Mouse (Mus musculus): ENCODE measurements around the gene Olfr506. TPM values are rescaled to one million over a fixed set of nuclear protein-coding genes. Genes with fewer than 3 reads are reported as not detected.
"Not testable (repeated sequence)": the region's sequence is repeated elsewhere in the genome, so short reads cannot be mapped to it uniquely, and the experiment has no call there.

The Olfr506 gene
- polyA plus RNA-seq (2014; fragmentation: Nextera tagmentation; extraction: Ambion mirVana) = not detected in 2 replicates

DNA sequence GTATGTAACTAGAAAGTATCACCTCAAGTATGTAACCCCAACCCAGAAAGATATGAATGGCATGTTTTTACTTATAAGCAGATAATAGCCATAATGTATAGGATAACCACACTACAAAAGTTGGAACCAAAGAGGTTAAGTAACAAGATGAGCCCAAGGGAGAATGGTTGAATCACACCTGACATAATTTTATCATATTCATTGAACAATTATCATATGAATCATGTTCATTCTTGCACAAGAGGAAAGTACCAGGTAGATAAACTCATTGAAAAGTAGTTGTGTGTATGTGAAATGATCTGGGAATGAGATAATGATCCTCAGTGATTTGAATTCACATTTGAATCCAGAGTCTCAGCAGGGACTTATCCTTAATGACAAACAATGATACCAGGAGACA, at the start of gene Olfr506:
Gene Olfr506, plus strand, starts transcription at position 301 of the 400 bp plus-strand sequence.
- Histone ChIP-seq H3K9ac (replicated peaks; ENCODE audit: low read depth, low read length) (no peak within 1 kb of the TSS), H3K36me3 (ENCODE audit: control insufficient read depth, insufficient read depth, low read length) (no peaks in the 10 kb centered on the region), H3K4me3 (ENCODE audit: low read depth, low read length) (no peak within 1 kb of the TSS), H3K27me3 (ENCODE audit: control insufficient read depth, insufficient read depth, low read length) (no peaks in the 10 kb centered on the region), H3K4me1 (ENCODE audit: control insufficient read depth, insufficient read depth, low read length) (no peaks in the 10 kb centered on the region), H3K9me3 (ENCODE audit: control insufficient read depth, low read length) (no peaks in the 10 kb centered on the region), H3K27ac (ENCODE audit: low read depth, low read length) (no peak within 1 kb of the TSS), H3K4me2 (ENCODE audit: low read depth, low read length) (no peak within 1 kb of the TSS)
- ATAC-seq (ENCODE audit: low read depth) = no peak

DNA sequence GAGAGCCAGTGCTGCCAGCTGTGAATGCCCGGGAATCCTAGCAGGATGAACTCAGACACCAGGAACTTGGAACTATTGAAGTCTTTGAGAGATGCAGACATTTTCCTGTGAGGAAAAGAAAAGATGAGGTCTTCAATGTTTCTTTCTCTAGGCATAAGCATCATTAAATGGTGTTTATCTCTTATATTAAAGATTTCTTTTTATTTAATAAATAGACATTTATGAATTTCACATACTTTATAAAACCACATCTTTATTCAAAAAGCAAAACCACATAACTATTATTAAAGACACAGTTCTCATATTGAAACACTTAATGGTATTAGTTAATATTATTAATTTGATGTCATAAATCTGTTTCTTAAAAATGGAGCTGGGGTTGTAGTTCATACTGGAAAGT, 44.9 kb upstream of the Olfr506 start, which contains the start of gene Olfr504:
Gene Olfr504, minus strand, starts transcription at position 101 of the 400 bp plus-strand sequence.
- ATAC-seq (ENCODE audit: low read depth) = no peak
- no peaks in the 10 kb centered on the region for H3K9me3 ChIP-seq (ENCODE audit: control insufficient read depth, low read length)
- no peak within 1 kb of the TSS for H3K9ac ChIP-seq (replicated peaks; ENCODE audit: low read depth, low read length)
- no peak within 1 kb of the TSS for H3K4me2 ChIP-seq (ENCODE audit: low read depth, low read length)
- no peaks in the 10 kb centered on the region for H3K36me3 ChIP-seq (ENCODE audit: control insufficient read depth, insufficient read depth, low read length)
- H3K27me3 ChIP-seq (ENCODE audit: control insufficient read depth, insufficient read depth, low read length) = no peaks in the 10 kb centered on the region
- H3K4me3 ChIP-seq (ENCODE audit: low read depth, low read length) = no peak within 1 kb of the TSS
- H3K27ac ChIP-seq (ENCODE audit: low read depth, low read length) = no peak within 1 kb of the TSS
- no peaks in the 10 kb centered on the region for H3K4me1 ChIP-seq (ENCODE audit: control insufficient read depth, insufficient read depth, low read length)
- WGBS = 96% methylated on average over 1 of the region's 1 CpGs

DNA sequence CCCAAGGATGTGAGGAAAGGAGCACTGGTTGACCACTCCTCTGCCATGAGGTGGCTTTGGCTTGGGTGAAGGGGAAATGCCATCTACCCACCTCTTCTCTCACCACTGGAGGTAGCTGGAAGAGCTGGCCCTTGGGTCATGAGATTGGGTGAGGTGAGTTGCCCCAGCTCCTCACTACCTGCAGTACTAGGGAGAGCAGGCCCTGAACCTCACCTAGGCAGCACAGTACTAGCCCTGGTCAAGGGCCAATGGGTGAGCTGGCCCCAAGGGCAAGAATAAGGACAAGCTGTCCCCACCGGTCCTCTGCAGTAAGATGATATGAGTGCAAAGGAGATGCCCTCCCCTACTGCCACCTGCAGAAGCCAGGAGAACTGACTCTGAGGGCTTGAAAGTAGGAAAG, 20.8 kb upstream of the Olfr506 start:
- no peak for ATAC-seq (ENCODE audit: low read depth)
- no peak overlapping the region for H3K9ac ChIP-seq (replicated peaks; ENCODE audit: low read depth, low read length)
- no peaks in the 10 kb centered on the region for H3K36me3 ChIP-seq (ENCODE audit: control insufficient read depth, insufficient read depth, low read length)
- no peak overlapping the region for H3K4me3 ChIP-seq (ENCODE audit: low read depth, low read length)
- no peaks in the 10 kb centered on the region for H3K9me3 ChIP-seq (ENCODE audit: control insufficient read depth, low read length)
- WGBS = 89% methylated on average over 1 of the region's 1 CpGs
- H3K4me1 ChIP-seq (ENCODE audit: control insufficient read depth, insufficient read depth, low read length) = no peaks in the 10 kb centered on the region
- no peak overlapping the region for H3K27ac ChIP-seq (ENCODE audit: low read depth, low read length)
- H3K27me3 ChIP-seq (ENCODE audit: control insufficient read depth, insufficient read depth, low read length) = no peaks in the 10 kb centered on the region
- H3K4me2 ChIP-seq (ENCODE audit: low read depth, low read length) = no peak overlapping the region

DNA sequence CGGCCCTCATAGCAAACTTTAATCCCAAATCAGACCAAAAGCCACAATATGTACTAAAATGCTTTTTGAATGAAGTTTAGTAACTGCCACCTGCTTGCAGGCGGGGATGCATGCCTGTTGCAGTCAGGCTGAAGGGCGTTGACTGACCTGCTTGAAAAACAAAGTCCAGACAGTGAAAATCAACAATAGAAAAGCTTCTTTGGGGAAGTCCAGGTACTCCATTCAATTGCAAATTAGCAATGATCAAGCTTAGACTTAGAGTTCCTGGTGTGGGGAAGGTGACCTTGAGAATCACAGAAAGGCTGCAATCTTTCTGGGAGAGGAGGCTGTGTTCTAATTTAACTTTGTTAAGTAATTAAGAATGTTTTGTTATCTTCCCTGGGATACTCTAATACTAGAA, 8.7 kb upstream of the Olfr506 start:
- not testable (repeated sequence) for H3K4me1 ChIP-seq (ENCODE audit: control insufficient read depth, insufficient read depth, low read length); ATAC-seq (ENCODE audit: low read depth); H3K4me3 ChIP-seq (ENCODE audit: low read depth, low read length); H3K9me3 ChIP-seq (ENCODE audit: control insufficient read depth, low read length); H3K9ac ChIP-seq (replicated peaks; ENCODE audit: low read depth, low read length); H3K36me3 ChIP-seq (ENCODE audit: control insufficient read depth, insufficient read depth, low read length); H3K27ac ChIP-seq (ENCODE audit: low read depth, low read length); H3K27me3 ChIP-seq (ENCODE audit: control insufficient read depth, insufficient read depth, low read length); H3K4me2 ChIP-seq (ENCODE audit: low read depth, low read length)
- WGBS = 85% methylated on average over 3 of the region's 3 CpGs

DNA sequence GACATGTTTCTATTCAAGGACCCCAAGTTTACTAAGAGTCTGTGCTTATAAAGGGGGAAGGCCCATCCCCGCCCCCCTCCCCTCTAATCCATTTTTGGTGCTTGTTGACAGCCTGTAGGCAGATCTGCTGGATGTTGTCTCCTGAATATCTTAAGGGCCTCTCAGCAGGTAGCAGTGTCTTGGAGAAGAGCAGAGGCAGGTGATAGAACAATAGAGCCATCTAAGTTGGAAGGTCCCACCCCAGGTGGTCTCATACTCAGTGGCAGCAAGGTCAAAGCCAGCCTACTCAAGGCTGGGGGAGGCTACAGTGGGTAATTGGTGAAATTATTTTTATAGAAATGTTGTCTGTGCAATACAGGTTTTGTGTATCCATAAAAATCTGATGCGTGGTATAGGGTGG, 3.5 kb downstream of the Olfr506 start:
- 90% methylated on average over 2 of the region's 2 CpGs for whole genome bisulfite sequencing
- no peaks in the 10 kb centered on the region for H3K9me3 ChIP-seq (ENCODE audit: control insufficient read depth, low read length)
- H3K27me3 ChIP-seq (ENCODE audit: control insufficient read depth, insufficient read depth, low read length) = no peaks in the 10 kb centered on the region
- H3K4me2 ChIP-seq (ENCODE audit: low read depth, low read length) = no peak overlapping the region
- H3K9ac ChIP-seq (replicated peaks; ENCODE audit: low read depth, low read length) = no peak overlapping the region
- H3K4me1 ChIP-seq (ENCODE audit: control insufficient read depth, insufficient read depth, low read length) = no peaks in the 10 kb centered on the region
- no peaks in the 10 kb centered on the region for H3K36me3 ChIP-seq (ENCODE audit: control insufficient read depth, insufficient read depth, low read length)
- H3K27ac ChIP-seq (ENCODE audit: low read depth, low read length) = no peak overlapping the region
- no peak for ATAC-seq (ENCODE audit: low read depth)
- H3K4me3 ChIP-seq (ENCODE audit: low read depth, low read length) = no peak overlapping the region

DNA sequence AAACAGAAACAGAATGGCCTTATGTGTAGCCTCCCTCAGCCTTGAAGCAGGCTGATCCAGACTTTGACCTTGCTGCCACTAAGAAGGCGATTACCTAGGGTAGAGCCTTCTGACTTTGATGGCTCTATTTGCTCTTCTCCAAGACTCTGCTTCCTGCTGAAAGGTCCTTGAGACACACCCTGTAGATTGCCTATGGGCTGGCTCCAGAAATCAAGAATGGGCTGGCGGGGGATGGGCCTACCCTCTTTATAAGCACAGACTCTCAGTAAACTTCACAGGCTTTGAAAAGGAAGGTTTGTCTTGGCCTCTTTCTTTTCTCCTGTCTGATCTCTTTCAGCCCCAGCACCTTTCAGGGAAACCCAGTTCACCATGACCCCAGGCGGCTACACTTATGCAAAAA, 6.2 kb downstream of the Olfr506 start:
- ATAC-seq (ENCODE audit: low read depth); H3K4me2 ChIP-seq (ENCODE audit: low read depth, low read length); H3K9ac ChIP-seq (replicated peaks; ENCODE audit: low read depth, low read length); H3K4me3 ChIP-seq (ENCODE audit: low read depth, low read length); H3K36me3 ChIP-seq (ENCODE audit: control insufficient read depth, insufficient read depth, low read length); H3K9me3 ChIP-seq (ENCODE audit: control insufficient read depth, low read length); H3K27ac ChIP-seq (ENCODE audit: low read depth, low read length); H3K27me3 ChIP-seq (ENCODE audit: control insufficient read depth, insufficient read depth, low read length); H3K4me1 ChIP-seq (ENCODE audit: control insufficient read depth, insufficient read depth, low read length): not testable (repeated sequence)
- WGBS = 62% methylated on average over 3 of the region's 3 CpGs

DNA sequence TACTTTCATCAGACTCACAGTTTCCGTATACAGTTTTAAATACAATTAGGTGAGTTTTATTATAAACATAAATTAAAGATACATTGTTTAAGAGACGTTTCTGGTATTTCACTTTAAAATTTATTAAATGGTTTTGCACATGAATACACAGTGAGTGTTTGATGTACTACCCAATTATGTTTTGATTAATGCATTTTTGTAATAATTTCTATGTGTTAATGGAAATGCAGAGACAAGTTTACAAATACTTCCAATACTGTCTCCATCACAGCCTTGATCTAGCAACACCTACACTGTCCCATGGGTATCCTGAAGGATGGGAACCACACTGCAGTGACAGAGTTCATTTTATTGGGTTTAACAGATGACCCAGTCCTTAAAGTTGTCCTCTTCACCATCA, 10.9 kb downstream of the Olfr506 start, which contains the start of gene Olfr507:
Gene Olfr507, plus strand, starts transcription at position 301 of the 400 bp plus-strand sequence.
- H3K27ac ChIP-seq (ENCODE audit: low read depth, low read length) = no peak within 1 kb of the TSS
- H3K9ac ChIP-seq (replicated peaks; ENCODE audit: low read depth, low read length) = no peak within 1 kb of the TSS
- H3K4me3 ChIP-seq (ENCODE audit: low read depth, low read length) = no peak within 1 kb of the TSS
- no peaks in the 10 kb centered on the region for H3K27me3 ChIP-seq (ENCODE audit: control insufficient read depth, insufficient read depth, low read length)
- H3K36me3 ChIP-seq (ENCODE audit: control insufficient read depth, insufficient read depth, low read length) = no peaks in the 10 kb centered on the region
- no peaks in the 10 kb centered on the region for H3K4me1 ChIP-seq (ENCODE audit: control insufficient read depth, insufficient read depth, low read length)
- WGBS = 79% methylated on average over 2 of the region's 2 CpGs
- ATAC-seq (ENCODE audit: low read depth) = no peak
- no peak within 1 kb of the TSS for H3K4me2 ChIP-seq (ENCODE audit: low read depth, low read length)
- H3K9me3 ChIP-seq (ENCODE audit: control insufficient read depth, low read length) = no peaks in the 10 kb centered on the region

DNA sequence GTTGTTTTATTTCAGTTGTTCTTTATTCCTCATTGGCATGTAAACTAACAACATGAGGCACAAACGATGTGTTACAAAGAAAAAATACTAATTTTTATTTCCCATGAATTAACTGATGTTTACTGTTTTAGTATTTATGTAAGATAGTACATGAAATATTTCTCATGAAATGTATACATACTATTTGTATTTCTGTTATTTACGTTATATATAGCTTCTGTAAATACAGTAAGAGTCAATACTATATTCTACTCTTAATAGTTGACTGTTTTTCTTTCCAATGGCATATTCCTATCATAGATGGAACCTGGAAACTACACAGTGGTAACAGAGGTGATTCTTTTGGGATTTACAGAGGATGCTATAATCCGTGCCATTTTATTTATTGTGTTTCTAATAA, 19.1 kb downstream of the Olfr506 start, which contains the start of gene Olfr508:
Gene Olfr508, plus strand, starts transcription at position 301 of the 400 bp plus-strand sequence.
- H3K36me3 ChIP-seq (ENCODE audit: control insufficient read depth, insufficient read depth, low read length) = no peaks in the 10 kb centered on the region
- no peak within 1 kb of the TSS for H3K4me2 ChIP-seq (ENCODE audit: low read depth, low read length)
- H3K27ac ChIP-seq (ENCODE audit: low read depth, low read length) = no peak within 1 kb of the TSS
- no peaks in the 10 kb centered on the region for H3K27me3 ChIP-seq (ENCODE audit: control insufficient read depth, insufficient read depth, low read length)
- WGBS = 81% methylated on average over 3 of the region's 3 CpGs
- no peaks in the 10 kb centered on the region for H3K9me3 ChIP-seq (ENCODE audit: control insufficient read depth, low read length)
- H3K4me1 ChIP-seq (ENCODE audit: control insufficient read depth, insufficient read depth, low read length) = no peaks in the 10 kb centered on the region
- ATAC-seq (ENCODE audit: low read depth) = no peak
- H3K9ac ChIP-seq (replicated peaks; ENCODE audit: low read depth, low read length) = no peak within 1 kb of the TSS
- H3K4me3 ChIP-seq (ENCODE audit: low read depth, low read length) = no peak within 1 kb of the TSS

DNA sequence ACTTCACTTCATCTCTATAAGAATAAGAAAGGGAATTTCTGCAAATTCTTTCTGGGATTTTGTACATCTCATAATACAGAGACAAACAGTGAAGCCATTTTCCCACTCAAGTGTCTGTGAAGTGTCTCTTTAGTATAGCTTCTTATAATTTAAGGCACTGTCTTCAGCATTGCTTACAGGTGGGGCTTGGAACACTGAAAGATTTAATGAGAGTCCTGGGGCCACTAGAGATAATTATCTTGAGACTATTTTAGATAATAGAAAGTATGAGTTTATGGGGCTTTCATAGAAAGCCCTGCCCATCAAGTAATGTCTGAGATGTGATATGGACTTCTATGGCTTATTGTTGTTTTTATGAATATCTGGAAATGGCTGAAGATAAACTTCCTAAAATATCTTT, 41.2 kb downstream of the Olfr506 start, which contains the start of gene Olfr509:
Gene Olfr509, minus strand, starts transcription at position 101 of the 400 bp plus-strand sequence.
- ATAC-seq (ENCODE audit: low read depth) = no peak
- Histone ChIP-seq H3K4me3 (ENCODE audit: low read depth, low read length) (no peak within 1 kb of the TSS), H3K27ac (ENCODE audit: low read depth, low read length) (no peak within 1 kb of the TSS), H3K4me2 (ENCODE audit: low read depth, low read length) (no peak within 1 kb of the TSS), H3K9ac (replicated peaks; ENCODE audit: low read depth, low read length) (no peak within 1 kb of the TSS), H3K36me3 (ENCODE audit: control insufficient read depth, insufficient read depth, low read length) (no peaks in the 10 kb centered on the region), H3K9me3 (ENCODE audit: control insufficient read depth, low read length) (no peaks in the 10 kb centered on the region), H3K4me1 (ENCODE audit: control insufficient read depth, insufficient read depth, low read length) (no peaks in the 10 kb centered on the region), H3K27me3 (ENCODE audit: control insufficient read depth, insufficient read depth, low read length) (no peaks in the 10 kb centered on the region)
